Mouse (Mus musculus) MEL (cell line): Measurements from ENCODE around the gene Hhatl. TPM values are rescaled to one million over a fixed set of nuclear protein-coding genes. Genes with fewer than 3 reads are reported as not detected.
A peak's percentile ranks its signal among the peaks of the same experiment; 100 is the strongest.

Source experiments
- DNase-seq: peaks from one replicate; pipeline ENCODE4 v3.0.0; 2011; ENCODE audit warnings: low read depth, low spot score
- H3K27ac ChIP-seq: 2 replicates; pipeline ENCODE4 v1.5.1; 2012; ENCODE audit warnings: low read depth, mild to moderate bottlenecking, control low read depth, low read length, moderate library complexity; ENCODE audit not compliant: control insufficient read depth
- H3K27me3 ChIP-seq, 2 experiments: fragments of 150-350 bp in 1 of 2; sonication (generic) in 1 of 2; 2 replicates each; pipeline ENCODE4 v1.6.1; 2012; ENCODE audit warnings: low read length in 2 of 2, mild to moderate bottlenecking in 2 of 2, improper control_type of control experiment in 1 of 2, moderate library complexity in 1 of 2; ENCODE audit not compliant: insufficient read depth in 2 of 2, control insufficient read depth in 1 of 2
- H3K36me3 ChIP-seq, 2 experiments: 2 replicates each; pipeline ENCODE4 v1.6.1; 2012 to 2014; ENCODE audit warnings: low read length in 2 of 2, improper control_type of control experiment in 1 of 2, inconsistent platforms in 1 of 2, mild to moderate bottlenecking in 1 of 2; ENCODE audit not compliant: insufficient read depth in 2 of 2, control insufficient read depth in 1 of 2
- H3K4me1 ChIP-seq, 2 experiments: fragments of 150-350 bp in 1 of 2; sonication (generic) in 1 of 2; 2 replicates each; pipeline ENCODE4 v1.6.1; 2012; ENCODE audit warnings: low read length in 2 of 2, improper control_type of control experiment in 1 of 2, mild to moderate bottlenecking in 1 of 2; ENCODE audit not compliant: insufficient read depth in 2 of 2, control insufficient read depth in 1 of 2
- H3K4me3 ChIP-seq, 2 experiments: fragments of 150-350 bp in 1 of 2; sonication (generic) in 1 of 2; 2 replicates each; pipeline ENCODE4 v1.5.1; 2012; ENCODE audit warnings: low read depth in 2 of 2, low read length in 2 of 2, mild to moderate bottlenecking in 2 of 2, moderate library complexity in 2 of 2, control low read depth in 1 of 2, improper control_type of control experiment in 1 of 2; ENCODE audit not compliant: control insufficient read depth in 1 of 2, insufficient read depth in 1 of 2
- H3K79me2 ChIP-seq: 2 replicates; pipeline ENCODE4 v1.6.1; 2012; ENCODE audit warnings: mild to moderate bottlenecking, low read length, moderate library complexity; ENCODE audit not compliant: control insufficient read depth, poor library complexity, insufficient read depth
- H3K9ac ChIP-seq: 2 replicates; pipeline ENCODE4 v1.6.1; 2012; ENCODE audit warnings: low read depth, mild to moderate bottlenecking, control low read depth, low read length, moderate library complexity; ENCODE audit not compliant: control insufficient read depth, poor library complexity, severe bottlenecking
- H3K9me3 ChIP-seq: fragments of 150-350 bp; sonication (generic); replicated peaks from 2 replicates; pipeline ENCODE4 v1.6.1; 2012; ENCODE audit warnings: mild to moderate bottlenecking, low read length, improper control_type of control experiment, moderate library complexity; ENCODE audit not compliant: insufficient read depth
- CHD1 ChIP-seq: IDR thresholded peaks from 2 replicates; pipeline ENCODE4 v1.6.1; 2012; ENCODE audit warnings: low read depth, mild to moderate bottlenecking, inconsistent platforms, low read length, improper control_type of control experiment
- CHD2 ChIP-seq: IDR thresholded peaks from 2 replicates; pipeline ENCODE4 v1.6.1; 2011; ENCODE audit warnings: low read length, improper control_type of control experiment
- CTCF ChIP-seq, 3 experiments: IDR thresholded peaks in 2 of 3; conservative IDR thresholded peaks in 1 of 3; 2 replicates each; pipeline ENCODE4 v1.5.1; 2011 to 2012; ENCODE audit warnings: low read length in 3 of 3, low read depth in 2 of 3, mild to moderate bottlenecking in 2 of 3, improper control_type of control experiment in 1 of 3, inconsistent platforms in 1 of 3, mixed read lengths in 1 of 3, moderate library complexity in 1 of 3; ENCODE audit not compliant: control insufficient read depth in 1 of 3, insufficient read depth in 1 of 3, poor library complexity in 1 of 3, severe bottlenecking in 1 of 3
- E2F4 ChIP-seq: IDR thresholded peaks from 2 replicates; pipeline ENCODE4 v1.6.1; 2011; ENCODE audit warnings: low read depth, low read length, improper control_type of control experiment, borderline replicate concordance
- EP300 ChIP-seq, 2 experiments: IDR thresholded peaks; 2 replicates each; pipeline ENCODE4 v1.6.1; 2011; ENCODE audit warnings: improper control_type of control experiment in 2 of 2, low read length in 2 of 2, low read depth in 1 of 2, mild to moderate bottlenecking in 1 of 2
- GATA1 ChIP-seq: IDR thresholded peaks from 2 replicates; pipeline ENCODE4 v1.6.1; 2011; ENCODE audit warnings: low read depth, low read length, improper control_type of control experiment
- JUND ChIP-seq: IDR thresholded peaks from 2 replicates; pipeline ENCODE4 v1.6.1; 2011; ENCODE audit warnings: low read depth, mild to moderate bottlenecking, improper control_type of control experiment, low read length
- MAZ ChIP-seq: IDR thresholded peaks from 2 replicates; pipeline ENCODE4 v1.6.1; 2012; ENCODE audit warnings: low read depth, mild to moderate bottlenecking, inconsistent platforms, low read length, improper control_type of control experiment
- MEF2A ChIP-seq: IDR thresholded peaks from 2 replicates; pipeline ENCODE4 v1.6.1; 2014; ENCODE audit warnings: low read depth, mild to moderate bottlenecking, inconsistent platforms, low read length, improper control_type of control experiment; ENCODE audit not compliant: poor library complexity, insufficient replicate concordance, severe bottlenecking; ENCODE audit errors: extremely low read depth
- MXI1 ChIP-seq: IDR thresholded peaks from 2 replicates; pipeline ENCODE4 v1.6.1; 2011; ENCODE audit warnings: mild to moderate bottlenecking, low read depth, low read length, improper control_type of control experiment
- NELFE ChIP-seq: IDR thresholded peaks from 2 replicates; pipeline ENCODE4 v1.6.1; 2011; ENCODE audit warnings: low read depth, low read length, improper control_type of control experiment
- POLR2A ChIP-seq, 2 experiments: IDR thresholded peaks; 2 replicates each; pipeline ENCODE4 v1.6.1; 2011 to 2012; ENCODE audit warnings: low read length in 2 of 2, mild to moderate bottlenecking in 2 of 2, control low read depth in 1 of 2, improper control_type of control experiment in 1 of 2, low read depth in 1 of 2, moderate library complexity in 1 of 2; ENCODE audit not compliant: control insufficient read depth in 1 of 2, insufficient read depth in 1 of 2, poor library complexity in 1 of 2
- POLR2AphosphoS2 ChIP-seq: IDR thresholded peaks from 2 replicates; pipeline ENCODE4 v1.6.1; 2011; ENCODE audit warnings: low read length, improper control_type of control experiment
- POLR2AphosphoS5 ChIP-seq: IDR thresholded peaks from 2 replicates; pipeline ENCODE4 v1.6.1; 2012; ENCODE audit warnings: low read depth, borderline replicate concordance, mild to moderate bottlenecking, inconsistent platforms, low read length, moderate library complexity, mixed read lengths
- RAD21 ChIP-seq: IDR thresholded peaks from 2 replicates; pipeline ENCODE4 v1.6.1; 2011; ENCODE audit warnings: mild to moderate bottlenecking, low read depth, low read length, improper control_type of control experiment
- SMC3 ChIP-seq: IDR thresholded peaks from 2 replicates; pipeline ENCODE4 v1.6.1; 2011; ENCODE audit warnings: low read depth, low read length, improper control_type of control experiment
- TAL1 ChIP-seq: IDR thresholded peaks from 2 replicates; pipeline ENCODE4 v1.6.1; 2012; ENCODE audit warnings: mild to moderate bottlenecking, inconsistent platforms, low read length, moderate library complexity, mixed read lengths
- UBTF ChIP-seq: IDR thresholded peaks from 2 replicates; pipeline ENCODE4 v1.6.1; 2012; ENCODE audit warnings: low read depth, mild to moderate bottlenecking, inconsistent platforms, low read length, improper control_type of control experiment, moderate library complexity, borderline replicate concordance; ENCODE audit not compliant: insufficient read depth
- ZC3H11A ChIP-seq: IDR thresholded peaks from 2 replicates; pipeline ENCODE4 v1.6.1; 2012; ENCODE audit warnings: low read depth, mild to moderate bottlenecking, inconsistent platforms, low read length, improper control_type of control experiment
- ZMIZ1 ChIP-seq: IDR thresholded peaks from 2 replicates; pipeline ENCODE4 v1.6.1; 2012; ENCODE audit warnings: low read depth, mild to moderate bottlenecking, inconsistent platforms, low read length, improper control_type of control experiment, moderate library complexity
- polyA plus RNA-seq, 2 experiments: library from polyadenylated mRNA; stranded (reverse) in 1 of 2; unstranded in 1 of 2; fragments of >175 nt in 1 of 2; fragments of >200 nt in 1 of 2; gene quantifications; 2 replicates each; pipeline versions ENCODE4 v1.2.1 to v1.2.4; 2012; ENCODE audit warnings: low replicate concordance in 2 of 2, low read depth in 1 of 2; ENCODE audit not compliant: insufficient read length in 2 of 2, insufficient read depth in 1 of 2, missing spikeins in 1 of 2
- total RNA-seq: library from RNA; depleted of rRNA; stranded (reverse); fragments of 300-350 nt; gene quantifications from 2 replicates; pipeline ENCODE4 v1.2.3, GENCODE M21; 2012

Hhatl gene
- total and polyA plus RNA-seq, 3 experiments = not detected

GRCm38 (mm10) chr9:121830243-121830955 is 38.1 kb upstream of the Hhatl start:
- Histone ChIP-seq H3K9ac (no peak overlapping the region), H3K4me1 (no peaks in the 10 kb centered on the region), H3K9me3 (no peaks in the 10 kb centered on the region), H3K27ac (no peak overlapping the region), H3K79me2 (no peaks in the 10 kb centered on the region), H3K36me3 (no peaks in the 10 kb centered on the region), H3K27me3 (no peaks in the 10 kb centered on the region), H3K4me3 (no peak overlapping the region)
- peak; percentile 24 for DNase-seq
- TF ChIP-seq POLR2AphosphoS2 = no peak
- no peak for TF ChIP-seq E2F4
- TF ChIP-seq CHD2 = no peak
- peak; percentile 39 for TF ChIP-seq RAD21
- TF ChIP-seq GATA1 = no peak
- no peak for TF ChIP-seq MXI1
- peak; percentile 74 for TF ChIP-seq SMC3
- TF ChIP-seq ZC3H11A = peak; percentile 45; the same call in 1 of the 2 replicates
- no peak for TF ChIP-seq POLR2A (IDR thresholded peaks at IDR 0.05; ENCODE audit: control insufficient read depth in 1 of 2, insufficient read depth in 1 of 2, low read depth in 1 of 2, low read length in 2 of 2, poor library complexity in 1 of 2)
- TF ChIP-seq CTCF (IDR thresholded peaks at IDR 0.05 in 2 of 3, conservative IDR thresholded peaks at IDR 0.05 in 1 of 3; ENCODE audit: control insufficient read depth in 1 of 3, insufficient read depth in 1 of 3, low read depth in 2 of 3, low read length in 3 of 3, poor library complexity in 1 of 3, severe bottlenecking in 1 of 3) = peak; percentile 71 to 75 (median 71)
- TF ChIP-seq JUND = no peak
- TF ChIP-seq MAZ = no peak

GRCm38 (mm10) chr9:121829270-121829992 is 37.1 kb upstream of the Hhatl start:
- no peak overlapping the region for H3K27ac ChIP-seq
- no peaks in the 10 kb centered on the region for H3K36me3 ChIP-seq
- no peaks in the 10 kb centered on the region for H3K4me1 ChIP-seq
- H3K4me3 ChIP-seq = no peak overlapping the region
- H3K9ac ChIP-seq = no peak overlapping the region
- no peaks in the 10 kb centered on the region for H3K9me3 ChIP-seq
- no peaks in the 10 kb centered on the region for H3K27me3 ChIP-seq
- DNase-seq = no peak
- no peaks in the 10 kb centered on the region for H3K79me2 ChIP-seq
- no peak for TF ChIP-seq CHD2
- TF ChIP-seq MEF2A = no peak
- TF ChIP-seq TAL1 = no peak
- no peak for TF ChIP-seq POLR2AphosphoS5
- TF ChIP-seq NELFE = no peak
- no peak for TF ChIP-seq ZC3H11A
- no peak for TF ChIP-seq POLR2AphosphoS2
- TF ChIP-seq ZMIZ1 = no peak
- TF ChIP-seq CHD1 = no peak
- TF ChIP-seq UBTF = no peak
- TF ChIP-seq EP300 (IDR thresholded peaks at IDR 0.05; ENCODE audit: low read depth in 1 of 2, low read length in 2 of 2) = no peak
- TF ChIP-seq, all 39 proteins: peak for 0
